Mouse (Mus musculus) heart, embryonic 14.5 days (tissue): Measurements from ENCODE around the gene Bbs9. TPM values are rescaled to one million over a fixed set of nuclear protein-coding genes. Genes with fewer than 3 reads are reported as not detected.
A peak's percentile ranks its signal among the peaks of the same experiment; 100 is the strongest.

Source experiments
- ATAC-seq: fragments of 200-750 bp; cut with Nextera tagmentation; 2 replicates; pipeline ENCODE4 v1.8.0; 2017; ENCODE audit warnings: low read depth, moderate TSS enrichment; ENCODE audit not compliant: insufficient number of reproducible peaks, insufficient read depth, low FRiP score
- H3K27ac ChIP-seq, 2 experiments: fragments of 200-500 bp in 1 of 2; fragments of 300-500 bp in 1 of 2; sonication (generic) in 1 of 2; replicated peaks in 1 of 2; 2 replicates each; pipeline ENCODE4 v1.5.1; 2012 to 2014; ENCODE audit warnings: low read depth in 2 of 2, low read length in 2 of 2, control low read depth in 1 of 2, mild to moderate bottlenecking in 1 of 2, mixed read lengths in 1 of 2; ENCODE audit not compliant: control insufficient read depth in 1 of 2, insufficient read depth in 1 of 2
- H3K27me3 ChIP-seq: fragments of 300-500 bp; sonication (generic); 2 replicates; pipeline ENCODE4 v1.6.1; 2014; ENCODE audit warnings: mild to moderate bottlenecking, low read length, control low read depth; ENCODE audit not compliant: control insufficient read depth, insufficient read depth
- H3K36me3 ChIP-seq: fragments of 300-500 bp; sonication (generic); 2 replicates; pipeline ENCODE4 v1.6.1; 2014; ENCODE audit warnings: mild to moderate bottlenecking, control low read depth, low read length, mixed read lengths; ENCODE audit not compliant: control insufficient read depth, insufficient read depth
- H3K4me1 ChIP-seq, 2 experiments: fragments of 200-500 bp in 1 of 2; fragments of 300-500 bp in 1 of 2; sonication (generic) in 1 of 2; 2 replicates each; pipeline ENCODE4 v1.6.1; 2012 to 2014; ENCODE audit warnings: low read length in 2 of 2, control low read depth in 1 of 2, mixed read lengths in 1 of 2; ENCODE audit not compliant: control insufficient read depth in 2 of 2, insufficient read depth in 2 of 2
- H3K4me2 ChIP-seq: fragments of 300-500 bp; sonication (generic); 2 replicates; pipeline ENCODE4 v1.6.1; 2014; ENCODE audit warnings: mild to moderate bottlenecking, low read length
- H3K4me3 ChIP-seq, 2 experiments: fragments of 200-500 bp in 1 of 2; fragments of 300-500 bp in 1 of 2; sonication (generic) in 1 of 2; 2 replicates each; pipeline ENCODE4 v1.5.1; 2012 to 2014; ENCODE audit warnings: low read length in 2 of 2, mild to moderate bottlenecking in 2 of 2, control low read depth in 1 of 2, low read depth in 1 of 2, moderate library complexity in 1 of 2; ENCODE audit not compliant: control insufficient read depth in 1 of 2, insufficient read depth in 1 of 2
- H3K9ac ChIP-seq: fragments of 300-500 bp; sonication (generic); 2 replicates; pipeline ENCODE4 v1.6.1; 2014; ENCODE audit warnings: mild to moderate bottlenecking, low read length
- H3K9me3 ChIP-seq: fragments of 300-500 bp; sonication (generic); 2 replicates; pipeline ENCODE4 v1.6.1; 2016; ENCODE audit warnings: low read length, control low read depth; ENCODE audit not compliant: control insufficient read depth
- WGBS: fragments of 180-500 bp; shearing (Covaris S2); extraction: QIAGEN DNeasy Blood & Tissue Kit; methylation state at CpG from one replicate; pipeline ENCODE4 v1.1.7; 2014; 5-methylcytosine and 5-hydroxymethylcytosine counted together
- polyA plus RNA-seq: library from polyadenylated mRNA; unstranded; fragments of >200 nt; fragmentation: Nextera tagmentation; extraction: Ambion mirVana; gene quantifications from 2 replicates; pipeline ENCODE4 v1.2.1, GENCODE M21; 2014

Gene Bbs9
- polyA plus RNA-seq, 1 experiment from 2014 or later = 11.6 TPM

GRCm38 (mm10) chr9:22822770-22823169 lies 347.3 kb downstream of the Bbs9 start:
- Histone ChIP-seq H3K27ac (peak overlapping the region in 1 of 2 experiments; percentile 12; a peak in 1 of 4 replicates), H3K4me2 (peak overlapping the region; percentile 29), H3K27me3 (no peaks in the 10 kb centered on the region), H3K4me1 (peaks cover 6 to 11% of the 10 kb centered on the region in 2 experiments; a peak in 3 of 4 replicates), H3K4me3 (no peak overlapping the region), H3K36me3 (no peaks in the 10 kb centered on the region), H3K9ac (no peak overlapping the region), H3K9me3 (no peaks in the 10 kb centered on the region)
- WGBS = 31% methylated on average over 5 of the region's 5 CpGs
- ATAC-seq = no peak

DNA sequence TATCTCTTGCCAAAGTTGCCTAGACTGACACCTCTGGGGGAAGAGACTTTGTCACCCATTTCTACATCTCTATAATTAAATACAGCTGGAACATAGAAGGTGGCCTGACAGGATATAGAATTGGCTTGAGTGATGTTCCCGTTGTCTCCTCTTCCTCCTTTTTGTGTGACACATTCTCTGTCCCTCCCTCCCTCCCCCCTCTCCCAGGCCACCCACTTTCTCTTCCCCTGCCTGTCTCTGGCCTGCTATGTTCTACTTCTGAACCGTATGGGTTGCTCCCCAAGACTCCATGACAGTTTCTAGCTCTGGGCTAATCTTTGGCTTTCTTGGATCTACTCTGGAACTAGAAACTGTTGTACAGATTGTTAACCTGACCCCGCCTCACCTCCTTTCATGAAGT lies 348.3 kb downstream of the Bbs9 start:
- H3K4me1 ChIP-seq = peaks cover 6 to 11% of the 10 kb centered on the region in 2 experiments; a peak in 3 of 4 replicates
- H3K4me2 ChIP-seq = no peak overlapping the region
- H3K27ac ChIP-seq = no peak overlapping the region
- WGBS = 66% methylated on average over 3 of the region's 3 CpGs
- ATAC-seq = no peak
- H3K36me3 ChIP-seq = no peaks in the 10 kb centered on the region
- H3K9me3 ChIP-seq = no peaks in the 10 kb centered on the region
- H3K4me3 ChIP-seq = no peak overlapping the region
- H3K9ac ChIP-seq = no peak overlapping the region
- no peaks in the 10 kb centered on the region for H3K27me3 ChIP-seq

- no peak overlapping the region for H3K4me3 ChIP-seq
- H3K9ac ChIP-seq = no peak overlapping the region
- no peaks in the 10 kb centered on the region for H3K27me3 ChIP-seq
- WGBS = 57% methylated on average over 8 of the region's 8 CpGs
- no peaks in the 10 kb centered on the region for H3K36me3 ChIP-seq
- peaks cover 6 to 11% of the 10 kb centered on the region in 2 experiments; a peak in 3 of 4 replicates for H3K4me1 ChIP-seq
- ATAC-seq = no peak
- no peaks in the 10 kb centered on the region for H3K9me3 ChIP-seq
- H3K4me2 ChIP-seq = no peak overlapping the region
- no peak overlapping the region for H3K27ac ChIP-seq
Observed at GRCm38 (mm10) chr9:22824910-22825309, 349.4 kb downstream of the Bbs9 start.

- Histone ChIP-seq H3K36me3 (no peaks in the 10 kb centered on the region), H3K9ac (no peak overlapping the region), H3K9me3 (no peaks in the 10 kb centered on the region), H3K4me1 (peaks cover 4 to 13% of the 10 kb centered on the region in 2 experiments; a peak in 3 of 4 replicates), H3K27ac (no peak overlapping the region), H3K4me2 (no peak overlapping the region), H3K4me3 (no peak overlapping the region), H3K27me3 (no peaks in the 10 kb centered on the region)
- no peak for ATAC-seq
- WGBS = 61% methylated on average over 3 of the region's 3 CpGs
Observed at GRCm38 (mm10) chr9:22826571-22826990, 351.1 kb downstream of the Bbs9 start.

DNA sequence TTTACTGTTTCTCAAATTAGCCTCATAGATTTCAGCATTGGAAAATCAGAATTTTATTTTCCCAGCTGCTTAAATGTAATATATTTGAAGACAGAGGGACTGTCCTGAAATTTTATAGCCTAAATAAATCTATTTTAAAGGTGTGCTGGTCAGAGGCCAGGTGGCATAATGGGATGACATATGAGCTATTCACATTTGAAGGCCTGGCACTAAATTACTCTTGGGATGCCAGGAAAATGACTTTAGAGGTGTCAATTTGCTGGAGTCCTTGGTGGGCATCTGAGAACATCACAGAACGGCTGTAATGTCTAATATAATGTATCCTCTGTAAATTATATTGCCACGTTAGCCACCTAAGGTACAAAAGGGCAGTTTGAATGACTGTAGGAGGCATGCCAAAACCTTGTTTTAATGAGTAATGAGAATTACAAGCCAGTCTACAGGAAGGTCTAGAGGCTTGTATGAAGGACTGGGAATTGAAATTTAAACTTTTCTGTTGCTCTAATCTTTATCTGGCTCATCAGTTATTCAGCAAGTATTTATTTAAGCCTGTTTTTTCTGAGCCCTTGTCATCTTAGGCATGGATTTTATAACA lies 351.8 kb downstream of the Bbs9 start:
- no peaks in the 10 kb centered on the region for H3K9me3 ChIP-seq
- H3K27me3 ChIP-seq = no peaks in the 10 kb centered on the region
- H3K4me3 ChIP-seq = no peak overlapping the region
- no peak overlapping the region for H3K9ac ChIP-seq
- peaks cover 4 to 13% of the 10 kb centered on the region in 2 experiments; a peak in 3 of 4 replicates for H3K4me1 ChIP-seq
- no peaks in the 10 kb centered on the region for H3K36me3 ChIP-seq
- 84% methylated on average over 2 of the region's 2 CpGs for WGBS
- H3K27ac ChIP-seq = no peak overlapping the region
- no peak for ATAC-seq
- H3K4me2 ChIP-seq = no peak overlapping the region

DNA sequence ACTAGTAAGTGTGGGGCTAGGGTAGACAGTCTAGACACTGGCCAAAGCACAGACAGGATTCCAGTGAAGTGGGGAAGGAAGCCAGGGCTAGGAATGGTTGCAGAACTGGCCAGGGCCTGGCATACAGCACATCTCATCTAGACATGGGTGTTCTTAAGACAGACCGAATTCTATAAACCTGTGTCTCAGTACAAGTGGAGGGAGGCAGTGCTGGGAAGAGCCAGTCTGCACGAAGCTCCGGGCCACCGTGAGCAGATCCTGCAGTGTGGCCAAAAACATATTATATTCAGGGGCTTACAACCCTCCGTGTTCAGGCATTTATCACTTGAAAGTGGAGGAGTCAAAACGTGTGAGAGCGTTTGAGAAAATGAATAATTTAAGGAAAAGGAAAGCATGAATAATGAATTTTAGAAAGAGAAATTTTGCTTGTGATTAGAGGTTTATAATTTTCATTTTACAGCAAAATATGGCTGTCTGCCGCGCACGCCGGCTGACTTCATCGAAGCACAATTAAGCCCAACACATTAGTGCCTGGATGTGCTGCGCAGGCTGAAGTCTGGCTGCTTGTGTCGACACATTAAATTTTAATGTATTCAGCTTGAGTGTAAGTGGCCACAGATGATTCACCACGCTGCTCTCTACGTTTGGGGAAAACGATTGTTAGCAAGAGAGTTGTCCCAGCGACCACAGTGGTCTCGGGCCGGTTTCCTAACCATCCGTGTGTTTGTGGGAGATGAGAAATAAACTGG lies 353.9 kb downstream of the Bbs9 start:
- no peaks in the 10 kb centered on the region for H3K9me3 ChIP-seq
- no peak overlapping the region for H3K27ac ChIP-seq
- WGBS = 90% methylated on average over 21 of the region's 21 CpGs
- no peak for ATAC-seq
- peaks cover 0 to 11% of the 10 kb centered on the region in 2 experiments; a peak in 2 of 4 replicates for H3K4me1 ChIP-seq
- H3K36me3 ChIP-seq = no peaks in the 10 kb centered on the region
- no peaks in the 10 kb centered on the region for H3K27me3 ChIP-seq
- no peak overlapping the region for H3K4me2 ChIP-seq
- H3K4me3 ChIP-seq = no peak overlapping the region
- H3K9ac ChIP-seq = no peak overlapping the region

DNA sequence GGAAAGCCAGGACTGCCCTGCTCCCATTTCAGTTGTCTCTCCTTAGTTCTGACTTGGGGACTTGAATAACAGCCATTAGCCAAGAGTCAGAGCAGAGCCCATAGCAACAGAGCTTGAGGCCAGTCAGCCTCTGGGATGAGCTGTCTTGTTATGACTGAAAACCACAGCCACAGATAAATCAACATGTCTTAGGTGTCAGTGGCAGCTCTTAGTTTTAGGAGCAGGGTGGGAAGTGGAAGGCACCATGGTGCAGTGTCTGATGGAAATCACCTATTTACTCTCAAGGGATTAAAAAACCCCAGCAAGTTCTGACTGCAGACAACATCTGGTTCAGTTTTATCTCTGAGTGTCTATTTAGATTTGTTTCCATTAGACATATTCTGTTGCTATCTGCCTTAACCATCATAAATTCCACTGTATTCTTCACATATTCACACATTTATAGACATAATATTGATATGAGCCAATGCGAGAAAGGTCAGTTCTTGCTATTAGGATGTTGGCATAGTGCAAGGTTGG lies 359.5 kb downstream of the Bbs9 start:
- Histone ChIP-seq H3K36me3 (no peaks in the 10 kb centered on the region), H3K27me3 (no peaks in the 10 kb centered on the region), H3K4me1 (peaks cover 4 to 7% of the 10 kb centered on the region in 2 experiments; a peak in 3 of 4 replicates), H3K9me3 (no peaks in the 10 kb centered on the region), H3K4me2 (no peak overlapping the region), H3K27ac (no peak overlapping the region), H3K9ac (no peak overlapping the region), H3K4me3 (no peak overlapping the region)
- ATAC-seq = no peak
- 89% methylated on average over 1 of the region's 1 CpGs for WGBS
